Mouse (Mus musculus) liver, adult (tissue): ENCODE measurements around the gene Nrp1.

Experiments used
- GATA4 ChIP-seq: IDR thresholded peaks from 2 replicates; pipeline ENCODE4 v1.6.1; 2014; ENCODE audit warnings: mild to moderate bottlenecking, low read length; ENCODE audit not compliant: insufficient replicate concordance

Gene Nrp1

GRCm38 (mm10) chr8:128358756-128359520 lies 534 bp downstream of the Nrp1 start:
- no peak for TF ChIP-seq GATA4

DNA sequence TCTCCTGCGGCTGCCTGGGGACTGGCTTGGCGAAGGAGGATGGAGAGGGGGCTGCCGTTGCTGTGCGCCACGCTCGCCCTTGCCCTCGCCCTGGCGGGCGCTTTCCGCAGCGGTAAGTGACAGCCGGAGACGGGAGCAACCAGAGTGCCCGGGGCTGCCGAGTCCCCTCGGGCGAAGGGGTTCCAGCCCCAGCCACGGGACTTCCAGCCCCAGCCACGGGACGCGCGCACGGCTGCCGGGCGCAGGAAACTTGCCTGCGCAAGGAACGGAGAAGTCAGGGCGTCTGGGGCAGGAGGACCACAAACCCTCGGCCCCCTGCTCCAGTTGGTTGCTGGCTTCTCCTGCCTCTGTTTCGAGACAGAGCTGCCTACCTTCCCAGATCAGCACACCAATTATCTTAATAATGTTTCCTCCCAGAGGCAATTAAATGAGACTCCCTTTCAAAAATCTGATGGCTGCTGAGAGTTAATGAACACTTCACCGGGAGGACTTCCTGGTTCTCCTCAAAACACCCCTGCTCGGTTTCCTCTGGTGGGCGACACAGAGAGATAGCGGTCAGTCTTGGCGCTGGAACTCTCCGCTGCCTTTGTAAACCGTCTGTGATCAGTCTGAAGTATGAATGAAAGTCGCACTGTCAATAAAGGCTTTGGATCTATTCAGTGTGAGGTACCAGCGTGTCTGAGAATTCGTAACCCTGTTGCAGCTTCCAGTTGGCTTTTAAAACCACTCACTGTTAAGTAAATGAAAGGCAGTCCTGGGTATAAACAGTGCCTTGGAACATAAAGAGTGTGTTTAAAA lies 1.3 kb downstream of the Nrp1 start:
- no peak for TF ChIP-seq GATA4

DNA sequence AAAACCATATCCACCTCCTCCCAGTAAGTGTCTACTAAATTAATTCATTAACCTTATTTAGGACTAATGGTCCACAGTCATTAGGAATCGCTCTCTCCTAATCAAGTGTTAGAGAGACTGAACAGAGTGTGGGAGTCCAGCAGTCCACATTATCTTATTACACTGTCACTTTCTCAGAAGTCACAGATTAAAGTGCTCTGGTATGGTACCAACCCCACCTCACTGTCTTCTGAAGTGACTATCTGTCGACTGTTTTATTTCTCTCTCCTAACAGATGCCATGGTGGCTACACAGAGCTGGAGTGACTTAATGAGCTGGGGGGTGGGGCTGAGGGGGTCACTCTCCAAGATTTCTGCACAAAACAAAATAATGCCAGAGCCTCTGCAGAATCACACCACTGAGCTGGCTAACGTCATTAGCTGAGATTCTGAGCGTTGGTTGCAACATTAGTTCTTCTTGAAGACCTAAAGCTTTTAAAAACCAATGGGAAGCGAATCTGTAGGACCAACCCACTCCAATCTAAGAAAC lies 3.0 kb downstream of the Nrp1 start:
- no peak for TF ChIP-seq GATA4

- no peak for TF ChIP-seq GATA4
Measured at GRCm38 (mm10) chr8:128362940-128363595, 4.7 kb downstream of the Nrp1 start.

DNA sequence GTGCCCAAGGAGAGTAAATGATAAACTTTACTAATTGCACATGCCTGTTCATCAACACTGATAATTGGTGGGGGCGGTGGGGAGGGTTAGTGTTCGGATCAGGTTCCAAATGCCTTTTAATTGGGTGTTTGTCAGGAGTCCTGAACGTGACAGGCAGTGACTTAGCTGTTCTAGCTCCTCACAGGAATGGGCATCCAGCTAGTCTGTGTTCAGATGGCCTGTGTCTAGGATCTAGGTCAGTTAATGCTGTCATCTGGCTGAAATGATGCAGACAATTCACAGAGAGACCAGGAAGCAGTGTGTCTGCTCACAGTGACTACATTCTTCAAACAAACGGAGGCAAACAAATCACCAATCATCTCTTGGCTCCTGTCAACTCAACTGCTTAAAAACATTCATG lies 12.1 kb downstream of the Nrp1 start:
- no peak for TF ChIP-seq GATA4

GRCm38 (mm10) chr8:128371026-128371425 lies 12.6 kb downstream of the Nrp1 start:
- TF ChIP-seq GATA4: no peak

DNA sequence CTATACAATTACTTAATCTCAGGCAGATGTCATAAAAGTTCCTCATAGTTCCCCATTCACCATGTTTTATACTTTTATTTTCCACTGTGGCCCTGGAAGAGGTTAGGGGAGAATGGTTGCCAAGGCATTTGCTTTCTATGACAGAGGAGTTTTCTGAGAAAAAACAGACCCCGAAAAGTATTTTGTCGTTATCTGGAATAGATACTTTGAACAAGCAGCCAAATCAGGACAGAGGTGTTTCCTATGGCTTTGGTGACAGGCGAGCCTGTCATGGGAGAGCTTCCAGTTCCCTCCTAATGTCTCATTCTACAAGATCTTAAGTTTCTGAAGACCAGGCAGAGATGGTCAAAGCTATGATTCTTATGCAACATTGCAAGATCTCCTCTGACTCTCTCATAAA lies 13.4 kb downstream of the Nrp1 start:
- no peak for TF ChIP-seq GATA4

DNA sequence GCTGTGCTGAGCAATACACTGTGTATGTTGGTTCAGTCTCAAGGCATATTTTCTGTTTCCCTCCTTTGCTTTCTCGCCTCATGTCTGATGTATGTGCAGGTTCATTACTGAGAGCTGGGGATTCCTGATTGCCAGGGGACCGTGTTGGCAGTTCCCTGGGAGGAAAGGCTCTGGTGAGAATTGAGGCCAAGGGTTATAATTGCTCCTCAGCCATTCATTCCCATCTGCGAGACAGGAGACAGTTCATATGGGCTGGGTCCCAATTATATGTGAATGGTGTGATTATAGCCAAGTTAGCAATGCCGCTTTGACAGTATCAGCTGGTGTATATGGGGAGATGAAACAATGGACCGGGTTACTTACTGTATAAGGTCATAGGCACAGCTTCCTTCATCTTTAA lies 14.3 kb downstream of the Nrp1 start:
- no peak for TF ChIP-seq GATA4

GRCm38 (mm10) chr8:128373418-128373817 lies 15.0 kb downstream of the Nrp1 start:
- peak; percentile 24; the same call in 1 of the 2 replicates for TF ChIP-seq GATA4

GRCm38 (mm10) chr8:128375291-128375690 lies 16.9 kb downstream of the Nrp1 start:
- TF ChIP-seq GATA4: no peak

DNA sequence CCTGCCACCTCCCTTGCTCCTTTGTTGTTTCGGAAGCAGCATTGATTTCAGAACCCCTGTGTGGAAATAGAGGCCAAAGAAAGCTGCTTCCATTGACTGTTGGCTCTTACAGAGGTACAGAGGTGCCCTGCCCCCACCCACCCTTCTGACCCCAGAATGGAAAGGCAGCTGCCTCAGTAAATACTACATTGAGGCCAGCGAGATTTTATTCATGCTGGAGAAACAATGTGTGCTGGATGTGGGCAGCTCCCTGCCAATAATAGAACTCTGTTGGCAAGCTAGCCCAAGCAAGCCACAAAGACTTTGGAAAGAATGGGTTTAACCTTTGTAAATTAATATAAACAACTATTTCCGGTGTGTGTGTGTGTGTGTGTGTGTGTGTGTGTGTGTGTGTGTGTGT lies 24.8 kb downstream of the Nrp1 start:
- TF ChIP-seq GATA4: 0 out of 2 replicates have a peak, but pooled peaks have one; percentile 16

GRCm38 (mm10) chr8:128384366-128384765 lies 26.0 kb downstream of the Nrp1 start:
- no peak for TF ChIP-seq GATA4

DNA sequence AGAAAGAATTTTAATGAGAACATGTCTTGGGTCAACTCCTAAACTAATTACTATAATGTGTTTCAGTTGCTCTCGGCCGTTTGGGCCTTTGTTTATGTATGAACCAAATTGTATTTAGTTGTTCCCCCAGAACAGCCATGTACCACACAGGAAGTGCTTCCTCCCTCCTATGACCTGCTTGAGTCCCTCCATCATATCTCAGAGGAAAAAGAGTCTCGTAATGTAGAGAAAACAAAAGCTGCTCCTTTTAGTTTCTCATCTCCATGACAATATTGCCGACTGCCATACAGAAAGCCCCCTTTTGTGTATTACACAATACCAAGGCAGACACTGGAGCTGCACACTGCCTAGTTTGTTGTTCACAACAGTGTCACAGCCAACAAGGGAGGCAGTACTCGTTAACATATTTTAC lies 26.5 kb downstream of the Nrp1 start:
- no peak for TF ChIP-seq GATA4

DNA sequence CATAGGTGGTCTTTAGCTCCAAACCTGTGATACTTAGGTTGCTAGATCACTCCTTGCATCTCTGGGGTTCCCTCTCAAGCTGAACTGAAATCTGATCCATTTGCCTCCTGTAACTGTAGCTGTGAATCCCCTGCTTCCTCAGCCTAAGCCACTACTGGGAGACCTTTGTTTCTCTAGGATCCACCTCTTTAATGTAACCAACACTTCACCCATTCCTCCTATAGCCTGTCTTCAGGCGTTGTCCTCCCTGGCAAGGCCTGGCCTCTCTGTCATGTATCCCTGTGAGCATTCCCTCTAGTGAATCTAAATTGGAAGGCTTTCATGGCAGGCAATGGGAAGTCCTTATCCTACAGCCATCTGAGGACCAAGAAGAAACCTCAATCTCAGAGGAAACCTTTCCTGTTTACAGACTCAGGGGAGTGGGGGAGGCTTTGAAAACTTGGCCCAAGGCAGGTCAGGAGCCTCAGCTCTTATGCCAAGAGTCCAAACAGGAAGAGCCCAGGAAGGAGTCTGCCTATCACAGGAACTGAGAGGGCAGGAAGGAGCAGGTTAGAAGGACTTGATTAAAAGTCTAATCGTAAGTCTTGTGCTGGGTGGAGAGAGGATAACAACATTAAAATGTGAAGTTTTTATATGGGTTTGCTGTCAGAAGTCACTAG lies 28.7 kb downstream of the Nrp1 start:
- peak; percentile 93 for TF ChIP-seq GATA4

DNA sequence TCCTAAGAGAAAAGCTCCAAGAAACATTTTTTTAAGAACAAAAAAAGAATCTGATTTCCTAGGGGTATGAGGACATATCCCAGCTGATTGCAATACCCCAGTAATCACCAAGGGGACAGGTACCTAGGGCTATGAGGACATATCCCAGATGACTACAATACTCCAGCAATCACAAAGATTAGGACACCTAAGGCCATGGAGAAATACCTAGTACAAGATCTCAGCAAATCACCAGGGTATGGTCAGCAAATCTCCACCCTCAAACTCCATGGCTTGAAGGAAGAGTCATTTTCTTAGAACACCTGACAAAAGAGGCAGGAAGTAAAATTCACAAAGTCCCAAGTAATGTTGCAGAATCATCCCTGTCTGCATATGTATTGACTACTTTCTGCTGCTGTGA lies 32.4 kb downstream of the Nrp1 start:
- TF ChIP-seq GATA4: no peak

DNA sequence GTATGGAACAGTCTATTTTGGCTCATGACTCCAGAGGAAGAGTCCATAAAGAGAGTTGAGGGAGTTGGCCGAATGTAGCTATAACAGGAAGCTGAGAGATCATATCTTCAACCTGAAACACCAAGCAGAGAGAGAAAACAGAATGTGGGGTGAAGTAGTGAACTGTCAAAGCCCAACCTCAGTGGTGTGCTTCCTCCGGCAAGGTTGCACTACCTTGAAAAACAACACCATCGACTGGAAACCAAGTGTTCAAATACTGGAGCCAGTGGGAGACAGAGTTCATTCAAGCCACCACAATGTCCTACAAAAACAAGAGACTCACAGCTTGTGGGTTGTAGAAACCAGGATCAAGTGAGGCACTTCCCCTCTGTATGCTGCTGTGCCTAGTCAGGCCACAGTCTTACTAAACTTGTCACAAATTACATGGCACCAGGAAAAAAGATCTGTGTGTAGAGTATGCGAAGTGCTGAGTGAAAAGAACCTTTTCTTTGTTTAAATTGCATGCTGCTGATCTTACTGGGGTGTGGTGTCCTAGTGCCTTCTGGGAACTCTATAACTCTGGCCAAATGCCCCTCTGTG lies 32.9 kb downstream of the Nrp1 start:
- no peak for TF ChIP-seq GATA4
